Mouse (Mus musculus): ENCODE results near the gene Lrrn4cl.

Lrrn4cl gene

DNA sequence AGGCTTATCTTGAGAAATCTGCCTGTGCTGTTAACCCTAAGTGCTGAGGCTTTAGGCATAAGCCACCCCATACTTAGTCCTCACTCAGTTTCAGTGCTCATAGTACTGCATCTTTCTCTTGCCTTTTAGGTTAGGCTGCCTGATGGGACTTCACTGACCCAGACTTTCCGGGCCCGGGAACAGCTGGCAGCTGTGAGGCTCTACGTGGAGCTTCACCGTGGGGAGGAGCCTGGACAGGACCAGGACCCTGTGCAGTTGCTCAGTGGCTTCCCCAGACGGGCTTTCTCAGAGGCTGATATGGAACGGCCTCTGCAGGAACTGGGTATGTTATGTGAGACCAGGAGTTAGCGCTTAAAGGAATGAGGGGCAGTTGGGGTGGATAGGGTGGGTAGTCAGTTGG, 24.5 kb downstream of the Lrrn4cl start:
- intact Hi-C loops (cut with DNase I): no loop called here

- intact Hi-C loops (cut with DNase I): no loop called here
Measured at GRCm38 (mm10) chr19:8880311-8881033, 29.9 kb downstream of the Lrrn4cl start, which contains the start of gene Uqcc3. TSS of gene Uqcc3 (minus strand) at chr19:8880923.

- intact Hi-C loops (cut with DNase I): no loop called here
Measured at GRCm38 (mm10) chr19:8881034-8881392, 30.4 kb downstream of the Lrrn4cl start.

GRCm38 (mm10) chr19:8883616-8884015, 33.0 kb downstream of the Lrrn4cl start, which contains the start of the genes Lbhd1 and Gm49403:
TSS of gene Lbhd1 (plus strand) at chr19:8883732.
TSS of gene Gm49403 (plus strand) at chr19:8883930.
- intact Hi-C loops (cut with DNase I): no loop called here

DNA sequence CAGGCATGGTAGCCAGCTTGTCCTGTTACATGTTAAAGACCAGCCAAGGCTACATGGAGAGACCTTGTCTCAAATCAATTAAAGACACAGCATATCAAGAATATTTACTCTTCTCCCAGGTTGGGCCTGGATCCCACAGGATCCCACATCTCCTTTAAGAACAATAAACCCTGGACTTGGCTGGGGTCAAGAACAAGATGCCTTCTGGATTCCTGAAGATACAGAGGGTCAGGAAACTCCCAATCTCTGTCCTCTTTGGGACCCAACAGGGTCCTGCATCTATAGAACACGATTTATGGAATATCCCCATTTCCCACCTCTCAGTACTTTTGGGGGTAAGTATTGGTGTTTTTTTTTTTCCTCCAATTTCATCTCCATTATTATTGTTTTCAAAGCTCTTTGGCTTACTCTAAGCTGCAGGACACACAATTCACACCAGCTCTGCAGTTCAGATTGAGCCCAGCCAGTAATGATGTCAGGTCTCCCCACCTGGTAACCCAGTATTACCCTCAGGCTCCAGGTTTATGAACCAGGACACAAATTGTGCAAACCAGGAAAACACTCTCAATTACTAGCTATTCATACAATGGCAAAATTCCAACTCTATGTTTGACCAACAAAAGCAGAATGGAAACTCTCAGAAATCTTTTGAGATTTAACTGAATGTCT, 36.5 kb downstream of the Lrrn4cl start:
- intact Hi-C loops (cut with DNase I): no loop called here

- intact Hi-C loops (cut with DNase I): no loop called here
Measured at GRCm38 (mm10) chr19:8887585-8888463, 37.3 kb downstream of the Lrrn4cl start.

DNA sequence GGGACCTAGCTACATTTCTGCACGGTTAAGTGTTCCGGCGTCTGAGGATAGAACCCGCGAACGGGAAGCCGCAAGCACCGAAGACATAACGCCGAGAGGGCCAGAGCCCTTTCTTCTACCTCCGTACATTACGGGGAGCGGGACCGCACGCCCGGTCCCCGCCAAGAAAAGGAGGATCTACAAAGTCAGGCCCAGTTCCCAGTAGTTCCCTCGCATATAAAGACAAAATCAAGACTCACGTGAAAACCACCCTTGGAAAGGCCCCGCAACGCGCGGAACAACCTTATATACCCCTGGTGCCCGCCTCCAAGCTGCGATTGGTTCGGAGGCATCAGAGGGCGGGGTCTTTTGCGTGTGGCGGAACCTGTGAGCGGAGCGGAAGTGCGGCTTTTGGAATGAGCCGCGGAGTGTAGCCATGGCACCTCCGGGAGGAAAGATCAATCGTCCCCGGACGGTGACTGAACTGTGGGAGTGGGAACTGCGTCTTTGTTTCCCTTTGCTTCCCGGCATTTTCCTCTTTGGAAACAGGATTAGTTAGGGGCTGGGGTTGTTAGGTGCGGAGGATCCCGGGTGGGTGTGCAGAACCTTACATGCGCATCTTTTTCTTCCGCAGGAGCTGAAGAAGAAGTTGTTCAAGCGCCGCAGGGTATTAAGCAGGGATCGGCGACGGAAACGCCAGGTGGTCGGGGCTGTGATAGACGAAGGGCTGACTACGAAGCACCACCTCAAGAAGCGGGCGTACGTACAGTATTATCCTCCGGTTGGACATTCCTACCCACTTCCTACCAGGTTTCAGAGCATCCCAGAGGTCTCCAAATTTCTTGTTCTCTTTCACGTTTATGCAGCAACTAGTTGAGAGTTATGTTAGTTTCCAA, 38.2 kb downstream of the Lrrn4cl start, which contains the start of the genes 1810009A15Rik and Gm49416:
Gene 1810009A15Rik, plus strand, starts transcription at position 343 of the 875 bp plus-strand sequence.
Gene Gm49416, plus strand, starts transcription at position 416 of the 875 bp plus-strand sequence.
- intact Hi-C loops (cut with DNase I): no loop called here

DNA sequence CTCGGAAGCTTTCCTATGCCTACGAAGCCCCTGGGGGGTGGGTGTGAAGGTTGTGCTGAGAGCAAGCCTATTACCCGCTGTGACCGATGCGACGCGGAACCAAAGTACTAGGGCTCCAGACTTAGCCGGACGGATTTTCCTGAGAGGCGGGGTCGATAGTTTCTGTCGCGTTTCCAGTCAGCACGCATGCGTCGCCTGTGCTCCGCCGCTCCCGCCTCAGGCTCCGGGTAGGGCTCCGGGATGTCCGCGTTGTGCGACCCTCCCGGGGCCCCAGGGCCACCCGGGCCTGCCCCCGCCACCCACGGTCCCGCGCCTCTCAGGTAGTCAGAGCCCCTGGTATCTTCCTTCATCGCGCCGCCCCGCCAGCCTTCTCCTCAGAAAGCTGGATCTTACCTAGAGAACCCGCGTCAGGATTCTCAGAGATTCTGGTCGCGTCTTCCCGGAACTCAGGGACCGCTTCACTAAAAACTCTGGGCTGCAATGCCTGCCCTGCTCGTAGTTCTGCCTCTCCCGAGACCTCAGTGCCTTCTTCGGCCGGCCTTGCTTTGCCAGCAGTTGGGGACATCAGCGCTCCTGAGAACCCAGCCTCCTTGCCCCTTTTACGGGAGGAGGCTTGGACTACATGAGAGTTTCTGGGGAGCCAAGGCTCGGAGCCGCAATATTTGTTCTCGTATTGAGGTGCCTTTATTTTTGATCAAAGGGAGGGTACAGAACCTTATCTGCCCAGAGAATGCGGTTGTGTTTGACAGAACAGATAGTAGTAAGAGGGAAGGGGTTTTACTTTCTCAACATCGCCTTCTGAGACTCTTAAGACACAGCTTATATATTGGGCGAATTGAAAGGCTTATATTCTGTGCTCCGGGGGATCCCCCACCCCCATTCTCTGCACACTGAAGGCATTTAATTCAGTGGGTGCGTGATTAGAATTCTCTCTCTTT, 42.5 kb downstream of the Lrrn4cl start, which contains the start of gene Ints5:
Gene Ints5, plus strand, starts transcription at position 177 of the 938 bp plus-strand sequence.
- intact Hi-C loops (cut with DNase I): no loop called here

DNA sequence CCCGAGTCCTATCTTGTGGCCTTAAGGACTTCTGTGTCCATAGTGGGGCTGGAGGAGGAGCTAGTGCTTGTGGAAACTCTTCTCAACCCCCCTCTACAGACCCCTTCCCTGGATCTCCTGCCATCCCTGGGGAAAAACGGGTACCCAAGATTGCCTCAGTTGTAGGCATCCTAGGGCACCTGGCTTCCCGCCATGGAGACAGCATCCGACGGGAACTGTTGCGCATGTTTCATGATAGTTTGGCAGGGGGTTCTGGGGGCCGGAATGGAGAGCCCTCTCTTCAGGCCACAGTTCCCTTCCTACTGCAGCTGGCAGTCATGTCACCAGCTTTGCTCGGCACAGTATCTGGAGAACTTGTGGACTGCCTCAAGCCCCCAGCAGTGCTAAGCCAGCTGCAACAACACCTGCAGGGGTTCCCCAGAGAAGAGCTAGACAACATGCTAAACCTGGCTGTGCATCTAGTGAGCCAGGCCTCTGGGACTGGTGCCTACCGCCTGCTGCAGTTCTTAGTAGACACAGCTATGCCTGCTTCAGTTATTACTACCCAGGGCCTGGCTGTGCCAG, 44.9 kb downstream of the Lrrn4cl start:
- intact Hi-C loops (cut with DNase I): loop anchor here (5.0 kb wide), 1 partner anchor 42 kb away; no protein-coding TSS in a partner anchor

GRCm38 (mm10) chr19:8896231-8896630, 45.7 kb downstream of the Lrrn4cl start:
- intact Hi-C loops (cut with DNase I): loop anchor here (5.0 kb wide), 1 partner anchor 41 kb away; no protein-coding TSS in a partner anchor

DNA sequence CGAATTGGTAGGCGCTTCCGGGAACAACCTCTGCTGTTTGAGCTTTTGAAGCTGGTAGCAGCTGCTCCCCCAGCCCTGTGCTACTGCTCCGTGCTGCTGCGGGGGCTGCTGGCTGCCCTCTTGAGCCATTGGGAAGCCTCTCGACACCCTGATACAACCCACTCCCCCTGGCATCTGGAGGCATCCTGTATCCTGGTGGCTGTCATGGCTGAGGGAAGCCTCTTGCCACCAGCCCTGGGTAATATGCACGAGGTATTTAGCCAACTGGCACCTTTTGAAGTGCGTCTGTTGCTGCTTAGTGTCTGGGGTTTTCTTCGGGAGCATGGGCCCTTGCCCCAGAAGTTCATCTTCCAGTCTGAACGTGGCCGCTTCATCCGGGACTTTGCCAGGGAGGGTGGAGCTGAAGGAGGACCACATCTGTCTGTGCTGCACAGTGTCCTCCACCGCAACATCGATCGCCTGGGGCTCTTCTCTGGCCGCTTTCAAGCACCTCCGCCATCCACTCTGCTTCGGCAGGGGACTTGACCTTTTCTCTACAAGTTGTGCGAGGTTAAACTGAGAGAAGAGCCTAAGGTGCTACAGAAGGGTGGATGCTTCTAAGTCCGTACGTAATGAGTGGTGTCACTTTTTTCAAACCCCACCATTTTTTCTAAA, 46.8 kb downstream of the Lrrn4cl start:
- intact Hi-C loops (cut with DNase I): loop anchor here (5.0 kb wide), 1 partner anchor 40 kb away; no protein-coding TSS in a partner anchor

GRCm38 (mm10) chr19:8897865-8898495, 47.4 kb downstream of the Lrrn4cl start, which contains the start of gene Ganab:
TSS of gene Ganab (plus strand) at chr19:8898071.
- intact Hi-C loops (cut with DNase I): loop anchor here (5.0 kb wide), 1 partner anchor 39 kb away; no protein-coding TSS in a partner anchor

GRCm38 (mm10) chr19:8898576-8898975, 48.0 kb downstream of the Lrrn4cl start:
- intact Hi-C loops (cut with DNase I): loop anchor here (5.0 kb wide), 1 partner anchor 39 kb away; no protein-coding TSS in a partner anchor

DNA sequence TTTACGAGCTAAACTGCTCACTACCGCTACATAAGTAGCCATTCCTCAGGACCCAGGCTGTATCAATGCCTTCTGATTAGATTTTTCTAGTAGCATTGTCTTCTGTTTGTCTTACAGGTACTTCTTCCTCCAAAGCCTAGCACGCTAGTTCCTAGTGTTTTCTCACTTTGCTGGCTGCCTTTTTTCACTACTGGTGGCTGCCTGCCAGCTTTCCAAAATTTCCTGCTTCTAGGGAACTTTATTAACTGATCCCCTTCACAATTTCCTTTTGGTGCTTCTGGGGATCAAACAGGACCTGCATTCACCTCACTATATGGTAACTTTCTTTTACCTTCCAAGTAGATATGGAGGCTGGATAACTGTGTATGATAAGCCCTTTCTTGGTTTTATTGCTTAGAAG, 48.5 kb downstream of the Lrrn4cl start:
- intact Hi-C loops (cut with DNase I): loop anchor here (5.0 kb wide), 1 partner anchor 38 kb away; no protein-coding TSS in a partner anchor

DNA sequence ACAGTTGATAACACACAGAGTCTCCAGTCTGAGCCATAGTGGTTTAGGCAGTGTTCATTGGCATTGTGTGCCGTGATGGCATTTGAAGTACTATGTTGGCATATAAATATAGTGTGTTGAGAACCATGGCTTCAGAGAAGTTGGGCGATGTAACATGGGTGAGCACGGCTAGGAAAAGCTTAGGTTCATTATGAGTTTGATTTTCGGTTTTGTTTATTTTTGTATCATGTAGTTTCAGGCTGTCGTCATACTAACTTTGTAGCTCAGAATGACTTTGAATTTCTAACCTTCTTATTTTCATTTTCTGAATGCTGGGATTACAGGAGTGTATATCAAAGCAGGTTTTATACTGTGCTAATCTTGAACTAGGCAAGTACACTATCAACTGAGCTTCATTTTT, 52.8 kb downstream of the Lrrn4cl start:
- intact Hi-C loops (cut with DNase I): no loop called here
